Mouse (Mus musculus): Measurements from ENCODE around the gene Arid1b.

DNA sequence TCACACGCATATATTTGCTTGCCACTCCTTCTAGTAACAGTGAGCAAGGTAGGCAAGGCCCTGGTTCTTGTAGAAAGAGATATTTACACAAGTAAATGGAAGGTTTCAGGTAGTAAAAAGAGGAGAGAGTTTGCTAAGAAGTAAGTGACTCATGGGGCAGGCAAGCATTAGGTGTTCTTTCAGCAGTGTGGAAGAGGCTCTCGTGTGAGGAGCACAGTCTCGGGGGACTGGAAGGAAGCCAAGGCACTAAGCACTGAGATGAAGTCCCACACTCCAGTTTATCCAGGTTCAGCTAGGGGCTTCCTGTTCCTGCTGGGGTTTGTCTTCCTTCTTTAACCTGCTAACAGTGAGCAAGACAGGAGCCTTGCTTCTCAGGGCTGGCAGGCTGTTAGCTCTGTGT is 203.6 kb downstream of the Arid1b start:
- TF ChIP-seq POLR2A (IDR thresholded peaks at IDR 0.05; ENCODE audit: insufficient read depth, low read depth, low read length) (no peak), EP300 (IDR thresholded peaks at IDR 0.05; ENCODE audit: insufficient read depth, low read depth, low read length) (no peak)

Measured in heart, adult 2 months (tissue).